Mouse (Mus musculus) central nervous system, embryonic 14 days (tissue): ENCODE data around the gene Tle4. TPM values are rescaled to one million over a fixed set of nuclear protein-coding genes. Genes with fewer than 3 reads are reported as not detected.

Source experiments
- polyA plus RNA-seq: library from polyadenylated mRNA; depleted of rRNA; stranded (reverse); fragments of >200 nt; gene quantifications from 2 replicates; pipeline ENCODE4 v1.2.3, GENCODE M21; 2012; rRNA removed

The Tle4 gene
- polyA plus RNA-seq: 38.1 and 40.9 TPM in 2 replicates

DNA sequence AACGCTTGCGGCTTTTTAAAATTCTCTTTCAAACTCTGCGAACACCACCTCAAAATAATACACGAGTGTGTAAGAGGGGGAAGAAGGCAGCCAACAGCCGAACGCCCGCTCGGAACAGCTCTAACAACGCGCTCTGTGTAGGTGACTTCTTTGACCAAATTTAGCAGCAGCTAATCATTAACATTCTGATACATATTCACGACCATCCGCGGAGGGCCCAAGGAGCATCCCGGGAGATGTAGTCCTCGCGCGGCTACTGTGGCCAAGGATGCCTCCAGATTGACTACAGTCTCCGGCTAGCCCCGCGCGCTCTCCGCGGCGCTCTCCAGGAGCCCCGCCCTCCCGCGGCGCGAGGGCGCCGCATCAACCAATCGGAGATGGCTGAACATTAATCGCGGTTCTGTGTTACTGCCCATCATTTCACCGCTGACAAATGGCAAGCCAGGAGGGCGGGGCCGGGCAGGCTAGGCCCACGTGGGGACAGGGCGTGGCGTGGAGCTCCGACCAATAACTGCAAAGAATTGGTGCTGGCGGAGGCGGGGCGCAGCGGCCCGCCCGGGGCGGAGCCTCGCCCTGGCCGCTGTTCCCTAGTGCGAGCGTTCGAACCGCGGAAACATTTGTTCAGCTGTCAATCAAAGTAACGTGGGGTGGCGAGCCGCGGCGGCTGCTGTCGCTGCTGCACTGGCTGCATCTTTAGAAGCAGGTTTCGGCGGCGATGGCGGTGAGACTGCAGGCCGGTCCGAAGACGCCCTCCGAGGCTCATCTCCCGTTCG, at the start of gene Tle4:
TSS of gene Tle4 (minus strand) at position 135 of the 773 bp plus-strand sequence.

